Mouse (Mus musculus) lung, postnatal 0 days (tissue): ENCODE data around the gene Atg2a.

Experiments used
- CTCF ChIP-seq: IDR thresholded peaks from 2 replicates; pipeline ENCODE4 v1.5.1; 2016; ENCODE audit warnings: antibody characterized with exemption, mild to moderate bottlenecking
- EP300 ChIP-seq: IDR thresholded peaks from 2 replicates; pipeline ENCODE4 v1.6.1; 2016; ENCODE audit warnings: antibody characterized with exemption, mild to moderate bottlenecking, control low read depth

GRCm38 (mm10) chr19:6230411-6230810, 11.1 kb upstream of the Atg2a start:
- TF ChIP-seq CTCF (no peak), EP300 (no peak)
